Mouse (Mus musculus) cerebellum, postnatal 14 days (tissue): ENCODE data around the gene Cxcl14.

Experiments used
- DNase-seq, 2 experiments: peaks; one replicate each; pipeline ENCODE4 v3.0.0; 2021; ENCODE audit warnings: mixed read lengths in 2 of 2

The Cxcl14 gene

DNA sequence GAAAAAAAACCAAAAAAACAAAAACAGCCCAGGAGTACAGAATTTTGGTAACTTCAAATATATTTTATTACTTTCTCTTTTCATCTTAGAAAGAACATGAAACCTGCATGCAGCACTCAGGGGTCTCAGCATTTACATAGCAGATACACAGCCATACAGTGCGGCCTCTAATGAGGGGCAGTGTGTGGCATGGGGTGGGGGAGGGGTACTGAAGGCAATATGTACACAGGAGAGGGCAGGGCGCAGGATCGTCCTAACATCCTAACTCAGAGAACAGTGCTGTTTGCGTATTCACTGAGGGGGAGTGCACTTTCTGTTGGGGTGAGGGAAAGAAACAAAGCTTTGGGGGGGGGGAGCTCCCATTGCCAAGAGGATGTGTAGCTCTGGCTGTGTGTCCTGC, 7.8 kb downstream of the Cxcl14 start:
- DNase-seq = no peak

DNA sequence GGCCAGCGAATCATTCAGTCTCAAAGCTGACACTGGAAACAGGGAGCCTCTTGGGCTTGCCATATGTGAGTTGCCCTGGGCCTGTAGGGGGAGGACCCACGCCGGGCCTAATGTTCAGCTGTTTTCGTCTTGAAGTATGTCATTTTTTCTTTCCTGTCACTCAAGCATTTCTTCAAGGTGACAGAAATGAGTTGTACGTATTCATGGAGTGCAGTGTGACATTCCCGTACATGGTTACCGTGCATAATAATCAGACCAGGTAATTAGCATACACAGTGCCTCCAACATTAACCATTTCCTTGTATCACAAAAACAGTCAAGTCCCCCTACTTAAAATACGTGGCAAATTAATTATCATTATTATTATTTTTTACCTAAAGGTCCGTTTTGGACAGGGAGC, 9.3 kb downstream of the Cxcl14 start:
- no peak for DNase-seq

GRCm38 (mm10) chr13:56283321-56283720, 13.0 kb downstream of the Cxcl14 start:
- DNase-seq = peak in 1 of 2 experiments; percentile 48

DNA sequence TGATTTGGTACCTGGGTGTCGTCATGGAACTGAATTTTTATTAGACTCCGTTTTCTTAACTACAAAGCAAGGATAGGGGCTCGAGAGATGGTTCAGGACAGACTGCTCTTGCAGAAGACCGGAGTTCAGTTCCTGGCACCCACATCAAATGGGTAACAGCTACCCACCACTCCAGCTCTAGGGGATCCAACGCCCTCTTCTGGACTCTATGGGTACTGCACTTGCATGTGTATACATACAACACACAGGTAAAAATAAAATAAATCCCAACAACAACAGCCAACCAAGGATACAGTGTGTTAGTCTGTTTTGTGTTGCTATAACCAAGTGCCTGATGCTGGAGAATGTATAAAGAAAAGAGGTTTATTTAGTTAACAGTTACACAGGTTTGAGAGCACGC, 16.0 kb downstream of the Cxcl14 start:
- peak in 1 of 2 experiments; percentile 43 for DNase-seq

GRCm38 (mm10) chr13:56279439-56279838, 16.9 kb downstream of the Cxcl14 start:
- peak; percentile 94 to 96 for DNase-seq

GRCm38 (mm10) chr13:56275171-56275570, 21.2 kb downstream of the Cxcl14 start:
- DNase-seq = no peak

- no peak for DNase-seq
These were observed 26.2 kb downstream of the Cxcl14 start for GRCm38 (mm10) chr13:56270124-56270523.

DNA sequence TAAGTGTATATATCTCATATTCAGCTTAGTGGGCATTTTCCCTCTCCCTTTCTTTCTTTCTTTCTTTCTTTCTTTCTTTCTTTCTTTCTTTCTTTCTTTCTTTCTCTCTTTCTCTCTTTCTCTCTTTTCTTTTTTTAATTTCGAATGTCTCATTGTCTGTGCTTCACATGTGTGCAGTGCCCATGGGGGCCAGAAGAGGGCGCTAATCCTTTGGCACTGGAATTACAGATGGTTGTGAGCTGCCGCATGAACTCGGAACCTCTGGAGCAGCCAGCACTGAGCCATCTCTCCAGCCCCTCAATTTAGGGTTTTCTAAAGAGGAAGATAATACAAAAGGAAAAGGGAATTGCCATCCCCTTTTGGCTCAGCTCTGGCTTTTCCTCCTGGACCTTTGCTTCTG, 29.0 kb downstream of the Cxcl14 start:
- DNase-seq = peak; percentile 28 to 55

DNA sequence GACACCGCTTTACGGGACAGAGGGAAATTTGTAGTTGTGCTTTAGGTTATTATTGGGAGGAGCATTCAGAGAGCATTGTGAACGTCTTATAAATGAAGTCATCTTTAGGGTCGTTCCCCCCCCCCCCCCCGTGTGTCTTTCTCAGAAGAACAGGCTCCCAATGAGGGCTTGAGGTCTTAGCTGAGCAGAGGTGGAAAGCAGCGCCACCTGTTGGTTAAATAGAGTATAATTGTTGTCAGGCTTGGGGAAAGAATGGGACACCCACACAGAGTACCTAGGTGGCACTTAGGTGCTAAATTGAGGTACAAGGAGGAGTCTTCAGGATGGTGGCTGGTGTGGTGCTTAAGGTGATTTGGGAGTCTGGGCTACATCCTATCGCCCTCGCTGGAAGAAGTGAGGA, 29.9 kb downstream of the Cxcl14 start:
- peak; percentile 60 to 62 for DNase-seq

DNA sequence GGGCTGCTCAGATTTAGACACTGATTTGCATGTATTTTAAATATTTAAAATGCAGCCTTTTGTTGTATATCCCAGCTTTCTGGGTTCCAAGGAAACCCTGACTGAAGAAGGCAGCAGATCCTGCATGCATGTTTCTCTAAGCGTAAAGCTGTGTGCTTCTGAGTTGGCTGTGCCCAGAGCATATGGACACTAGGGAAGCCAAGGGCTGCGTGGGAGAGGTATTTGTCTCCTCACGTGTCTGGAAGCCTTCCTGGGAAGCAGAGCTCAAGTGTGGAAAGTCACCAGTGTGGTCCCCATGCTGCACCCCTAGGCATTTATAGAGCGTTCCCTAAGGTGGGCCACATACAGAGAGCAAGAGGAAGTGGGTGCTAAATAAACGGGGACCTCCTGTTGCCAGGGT, 30.7 kb downstream of the Cxcl14 start:
- peak; percentile 41 to 51 for DNase-seq

GRCm38 (mm10) chr13:56262269-56262668, 34.1 kb downstream of the Cxcl14 start:
- DNase-seq = no peak

- no peak for DNase-seq
These were observed 36.0 kb downstream of the Cxcl14 start for GRCm38 (mm10) chr13:56260344-56260780.

DNA sequence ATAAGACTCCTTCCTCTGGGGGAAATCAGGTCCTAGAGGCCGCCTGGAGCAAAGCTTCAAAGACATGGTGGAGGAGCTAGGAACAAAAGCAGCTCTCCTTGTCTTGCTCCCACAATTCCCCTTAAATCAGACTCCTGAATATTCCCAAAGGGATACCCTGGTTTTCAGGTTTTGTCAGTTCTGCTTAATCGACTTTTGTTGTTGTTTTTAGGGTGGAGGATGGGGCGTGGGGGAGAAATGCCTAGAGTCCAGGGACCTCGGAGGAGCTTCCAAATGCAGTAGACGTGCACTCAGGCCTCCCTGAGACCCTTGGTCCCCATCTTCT, 36.5 kb downstream of the Cxcl14 start:
- no peak for DNase-seq

- DNase-seq = peak in 1 of 2 experiments; percentile 43
These were observed 37.1 kb downstream of the Cxcl14 start for GRCm38 (mm10) chr13:56259021-56259925.

- DNase-seq = peak in 1 of 2 experiments; percentile 15
These were observed 37.9 kb downstream of the Cxcl14 start for GRCm38 (mm10) chr13:56258196-56259020.

GRCm38 (mm10) chr13:56257469-56258153, 38.7 kb downstream of the Cxcl14 start:
- DNase-seq = no peak

- no peak for DNase-seq
These were observed 39.5 kb downstream of the Cxcl14 start for GRCm38 (mm10) chr13:56256716-56257299.

DNA sequence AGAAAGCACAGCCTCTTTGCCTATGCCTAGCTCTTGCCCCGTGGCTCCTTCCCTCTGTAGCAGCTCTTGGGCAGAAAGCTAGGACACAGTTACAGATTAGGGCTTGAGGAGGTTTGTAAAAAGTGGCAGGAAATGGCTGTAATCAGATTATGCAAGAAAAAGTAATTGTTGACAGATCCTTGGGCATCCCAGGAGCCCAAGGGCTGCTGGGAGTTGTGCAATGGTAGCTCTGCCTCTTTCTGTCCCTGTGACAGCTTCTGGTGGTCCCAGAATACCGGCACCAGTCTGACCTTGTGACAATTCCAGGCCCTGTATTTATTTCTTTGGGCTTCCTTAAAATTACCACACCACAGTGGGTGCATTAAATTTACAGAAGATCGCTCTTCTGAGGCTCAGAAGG, 43.0 kb downstream of the Cxcl14 start:
- DNase-seq = no peak

- peak; percentile 56 to 68 for DNase-seq
These were observed 43.6 kb downstream of the Cxcl14 start for GRCm38 (mm10) chr13:56252783-56253182.

DNA sequence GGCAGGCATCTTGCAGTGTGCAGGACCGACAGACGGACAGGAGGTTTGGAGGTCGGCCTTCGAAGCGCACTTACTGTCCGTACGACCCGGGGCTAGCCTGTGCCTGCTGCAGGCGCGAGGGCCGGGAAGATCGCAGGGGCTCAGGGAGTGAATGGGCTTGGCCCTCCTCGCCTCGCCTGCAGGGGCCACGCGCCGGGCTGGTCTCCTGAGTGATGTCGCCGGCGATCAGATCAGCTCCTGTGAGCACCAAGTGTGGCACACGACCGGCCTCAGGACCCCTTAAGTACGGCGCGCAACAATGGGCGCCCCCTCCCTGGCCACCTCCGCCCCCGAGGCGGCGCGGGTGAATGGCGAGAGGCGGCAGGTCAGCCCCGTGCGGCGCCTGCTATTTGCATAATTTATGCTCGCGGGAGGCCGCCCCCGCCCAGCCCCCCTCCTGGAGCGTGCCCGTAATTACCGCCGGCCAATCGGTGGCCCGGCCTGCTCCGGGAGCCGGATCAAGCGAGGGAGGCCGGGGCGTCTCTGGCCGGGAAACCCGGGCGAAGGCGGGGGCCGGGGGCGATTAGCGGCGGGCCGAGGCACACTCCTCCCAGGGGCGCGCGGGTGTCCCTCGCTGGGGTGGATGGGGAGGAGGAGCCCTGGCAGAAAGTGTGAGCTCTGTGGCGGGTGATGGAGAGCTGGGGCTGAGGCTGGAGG, 44.3 kb downstream of the Cxcl14 start, which contains the start of gene Neurog1:
TSS of gene Neurog1 (minus strand) at position 240 of the 696 bp plus-strand sequence.
- peak; percentile 33 to 40 for DNase-seq

DNA sequence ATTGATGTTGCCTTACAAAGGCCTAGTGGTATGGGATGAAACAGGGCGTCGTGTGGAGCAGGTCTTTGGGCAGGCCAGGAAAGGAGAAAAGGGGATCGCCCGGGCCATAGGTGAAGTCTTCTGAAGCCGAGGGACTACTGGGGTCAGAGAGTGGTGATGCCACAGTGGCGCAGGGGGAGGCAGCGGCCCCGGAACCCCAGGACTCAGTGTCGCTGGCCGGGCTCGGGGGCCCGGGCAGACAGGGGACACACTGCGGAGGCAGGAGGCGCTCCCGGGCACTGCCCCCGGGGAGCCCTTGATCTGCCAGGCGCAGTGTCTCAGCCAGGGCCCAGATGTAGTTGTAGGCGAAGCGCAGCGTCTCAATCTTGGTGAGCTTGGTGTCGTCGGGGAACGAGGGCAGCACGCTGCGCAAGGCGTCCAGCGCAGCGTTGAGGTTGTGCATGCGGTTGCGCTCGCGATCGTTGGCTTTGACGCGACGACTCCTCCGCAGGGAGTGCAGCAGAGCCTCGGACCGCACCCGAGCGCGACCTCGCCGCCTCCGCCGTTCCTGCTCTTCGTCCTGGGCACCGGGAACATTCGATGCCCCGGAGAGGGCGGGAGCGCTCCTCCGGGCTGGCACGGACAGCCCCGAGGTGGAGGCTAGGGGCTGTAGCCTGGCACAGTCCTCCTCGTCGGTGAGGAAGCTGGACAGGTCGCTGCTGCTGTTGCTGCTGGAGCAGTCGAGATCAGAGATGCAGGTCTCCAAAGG, 45.0 kb downstream of the Cxcl14 start:
- no peak for DNase-seq
